Mouse (Mus musculus) neural tube, embryonic 14.5 days (tissue): ENCODE data around the gene Stard9. TPM values are rescaled to one million over a fixed set of nuclear protein-coding genes. Genes with fewer than 3 reads are reported as not detected.
"Not testable (repeated sequence)": the region's sequence is repeated elsewhere in the genome, so short reads cannot be mapped to it uniquely, and the experiment has no call there.

Experiments
- ATAC-seq: fragments of 200-750 bp; cut with Nextera tagmentation; 2 replicates; pipeline ENCODE4 v1.8.0; 2017; ENCODE audit warnings: low read depth, mild to moderate bottlenecking, moderate TSS enrichment, moderate library complexity
- H3K27ac ChIP-seq: fragments of 300-500 bp; sonication (generic); 2 replicates; pipeline ENCODE4 v1.5.1; 2014; ENCODE audit warnings: low read depth, mild to moderate bottlenecking, control low read depth, low read length, moderate library complexity, mixed read lengths
- H3K27me3 ChIP-seq: fragments of 300-500 bp; sonication (generic); 2 replicates; pipeline ENCODE4 v1.6.1; 2014; ENCODE audit warnings: low read length; ENCODE audit not compliant: control insufficient read depth, insufficient read depth
- H3K36me3 ChIP-seq: fragments of 300-500 bp; sonication (generic); 2 replicates; pipeline ENCODE4 v1.6.1; 2014; ENCODE audit warnings: low read length, mixed read lengths; ENCODE audit not compliant: control insufficient read depth, insufficient read depth
- H3K4me1 ChIP-seq: fragments of 300-500 bp; sonication (generic); 2 replicates; pipeline ENCODE4 v1.6.1; 2014; ENCODE audit warnings: low read length; ENCODE audit not compliant: control insufficient read depth, insufficient read depth
- H3K4me2 ChIP-seq: fragments of 300-500 bp; sonication (generic); 2 replicates; pipeline ENCODE4 v1.6.1; 2014; ENCODE audit warnings: mild to moderate bottlenecking, low read depth, low read length, control low read depth
- H3K4me3 ChIP-seq: fragments of 300-500 bp; sonication (generic); 2 replicates; pipeline ENCODE4 v1.5.1; 2014; ENCODE audit warnings: low read depth, low read length, control low read depth, mixed read lengths
- H3K9ac ChIP-seq: fragments of 300-500 bp; sonication (generic); replicated peaks from 2 replicates; pipeline ENCODE4 v1.6.1; 2014; ENCODE audit warnings: low read depth, mild to moderate bottlenecking, control low read depth, low read length, mixed read lengths
- H3K9me3 ChIP-seq: fragments of 300-500 bp; sonication (generic); 2 replicates; pipeline ENCODE4 v1.6.1; 2016; ENCODE audit warnings: low read length; ENCODE audit not compliant: control insufficient read depth
- WGBS: fragments of 180-500 bp; shearing (Covaris S2); extraction: QIAGEN DNeasy Blood & Tissue Kit; methylation state at CpG from one replicate; pipeline ENCODE4 v1.1.7; 2014; 5-methylcytosine and 5-hydroxymethylcytosine counted together
- polyA plus RNA-seq: library from polyadenylated mRNA; unstranded; fragments of >200 nt; fragmentation: Nextera tagmentation; extraction: Ambion mirVana; gene quantifications from 2 replicates; pipeline ENCODE4 v1.2.1, GENCODE M21; 2014

The Stard9 gene
- polyA plus RNA-seq, 1 experiment from 2014 or later, result 7.9 TPM

- no peak overlapping the region for H3K4me3 ChIP-seq
- H3K27ac ChIP-seq, result no peak overlapping the region
- ATAC-seq, result no peak
- H3K27me3 ChIP-seq, result no peaks in the 10 kb centered on the region
- no peaks in the 10 kb centered on the region for H3K9me3 ChIP-seq
- H3K4me2 ChIP-seq, result no peak overlapping the region
- H3K9ac ChIP-seq, result no peak overlapping the region
- no peaks in the 10 kb centered on the region for H3K36me3 ChIP-seq
- H3K4me1 ChIP-seq, result no peaks in the 10 kb centered on the region
Observed at GRCm38 (mm10) chr2:120662766-120663165, 33.8 kb downstream of the Stard9 start.

GRCm38 (mm10) chr2:120663491-120664154, 34.7 kb downstream of the Stard9 start:
- Histone ChIP-seq H3K4me1 (no peaks in the 10 kb centered on the region), H3K27me3 (no peaks in the 10 kb centered on the region), H3K4me2 (no peak overlapping the region), H3K9ac (no peak overlapping the region), H3K27ac (no peak overlapping the region), H3K4me3 (no peak overlapping the region), H3K9me3 (no peaks in the 10 kb centered on the region), H3K36me3 (no peaks in the 10 kb centered on the region; the same call in 1 of the 2 replicates)
- no peak for ATAC-seq
- 69% methylated on average over 3 of the region's 3 CpGs for WGBS

- no peaks in the 10 kb centered on the region for H3K9me3 ChIP-seq
- no peak overlapping the region for H3K4me3 ChIP-seq
- 79% methylated on average over 2 of the region's 2 CpGs for WGBS
- H3K4me1 ChIP-seq, result no peaks in the 10 kb centered on the region
- no peak overlapping the region for H3K9ac ChIP-seq
- no peak overlapping the region for H3K27ac ChIP-seq
- no peaks in the 10 kb centered on the region for H3K27me3 ChIP-seq
- H3K36me3 ChIP-seq, result no peaks in the 10 kb centered on the region; the same call in 1 of the 2 replicates
- ATAC-seq, result no peak
- H3K4me2 ChIP-seq, result no peak overlapping the region
Observed at GRCm38 (mm10) chr2:120667446-120667845, 38.5 kb downstream of the Stard9 start.

- Histone ChIP-seq H3K9me3 (no peaks in the 10 kb centered on the region), H3K4me2 (no peak overlapping the region), H3K4me1 (no peaks in the 10 kb centered on the region), H3K9ac (no peak overlapping the region), H3K27me3 (no peaks in the 10 kb centered on the region), H3K4me3 (no peak overlapping the region), H3K27ac (no peak overlapping the region), H3K36me3 (no peaks in the 10 kb centered on the region; the same call in 1 of the 2 replicates)
- ATAC-seq, result no peak
- WGBS, result 90% methylated on average over 2 of the region's 2 CpGs
Observed at GRCm38 (mm10) chr2:120670253-120670652, 41.3 kb downstream of the Stard9 start.

- H3K9me3 ChIP-seq, H3K27ac ChIP-seq, H3K4me3 ChIP-seq, H3K4me1 ChIP-seq, ATAC-seq, H3K36me3 ChIP-seq, H3K4me2 ChIP-seq, H3K9ac ChIP-seq, H3K27me3 ChIP-seq: not testable (repeated sequence)
- 92% methylated on average over 7 of the region's 7 CpGs for WGBS
Observed at GRCm38 (mm10) chr2:120681151-120681550, 52.2 kb downstream of the Stard9 start.

GRCm38 (mm10) chr2:120697767-120698166, 68.8 kb downstream of the Stard9 start:
- Histone ChIP-seq H3K27ac (no peak overlapping the region), H3K36me3 (peaks cover 28% of the 10 kb centered on the region), H3K4me1 (no peaks in the 10 kb centered on the region), H3K4me2 (no peak overlapping the region), H3K27me3 (no peaks in the 10 kb centered on the region), H3K9me3 (no peaks in the 10 kb centered on the region), H3K4me3 (no peak overlapping the region), H3K9ac (no peak overlapping the region)
- no peak for ATAC-seq
- WGBS, result 86% methylated on average over 5 of the region's 5 CpGs

GRCm38 (mm10) chr2:120700379-120700885, 71.5 kb downstream of the Stard9 start:
- H3K4me2 ChIP-seq, result no peak overlapping the region
- no peaks in the 10 kb centered on the region for H3K4me1 ChIP-seq
- no peaks in the 10 kb centered on the region for H3K27me3 ChIP-seq
- H3K27ac ChIP-seq, result no peak overlapping the region
- H3K9me3 ChIP-seq, result no peaks in the 10 kb centered on the region
- H3K36me3 ChIP-seq, result peaks cover 23% of the 10 kb centered on the region
- WGBS, result 93% methylated on average over 3 of the region's 3 CpGs
- no peak for ATAC-seq
- H3K4me3 ChIP-seq, result no peak overlapping the region
- H3K9ac ChIP-seq, result no peak overlapping the region

- 77% methylated on average over 5 of the region's 5 CpGs for WGBS
Observed at GRCm38 (mm10) chr2:120702675-120703074, 73.8 kb downstream of the Stard9 start.

GRCm38 (mm10) chr2:120707041-120707440, 78.1 kb downstream of the Stard9 start:
- H3K4me1 ChIP-seq, result no peaks in the 10 kb centered on the region
- H3K27ac ChIP-seq, result no peak overlapping the region
- H3K9me3 ChIP-seq, result no peaks in the 10 kb centered on the region
- no peaks in the 10 kb centered on the region for H3K36me3 ChIP-seq
- no peak overlapping the region for H3K4me2 ChIP-seq
- no peaks in the 10 kb centered on the region for H3K27me3 ChIP-seq
- ATAC-seq, result no peak
- no peak overlapping the region for H3K9ac ChIP-seq
- H3K4me3 ChIP-seq, result no peak overlapping the region

More at GRCm38 (mm10) chr2:120702675-120703074, 73.8 kb downstream of the Stard9 start:
- Histone ChIP-seq H3K36me3 (peaks cover 14% of the 10 kb centered on the region), H3K9ac (no peak overlapping the region), H3K27ac (no peak overlapping the region), H3K27me3 (no peaks in the 10 kb centered on the region), H3K9me3 (no peaks in the 10 kb centered on the region), H3K4me3 (no peak overlapping the region), H3K4me1 (no peaks in the 10 kb centered on the region), H3K4me2 (no peak overlapping the region)
- ATAC-seq, result no peak
